Mouse (Mus musculus) testis, postnatal 14 days (tissue): ENCODE data around the gene Olfr846.

Experiments used
- DNase-seq: peaks from one replicate; pipeline ENCODE4 v3.0.0; 2021; ENCODE audit warnings: low spot score

Olfr846 gene

DNA sequence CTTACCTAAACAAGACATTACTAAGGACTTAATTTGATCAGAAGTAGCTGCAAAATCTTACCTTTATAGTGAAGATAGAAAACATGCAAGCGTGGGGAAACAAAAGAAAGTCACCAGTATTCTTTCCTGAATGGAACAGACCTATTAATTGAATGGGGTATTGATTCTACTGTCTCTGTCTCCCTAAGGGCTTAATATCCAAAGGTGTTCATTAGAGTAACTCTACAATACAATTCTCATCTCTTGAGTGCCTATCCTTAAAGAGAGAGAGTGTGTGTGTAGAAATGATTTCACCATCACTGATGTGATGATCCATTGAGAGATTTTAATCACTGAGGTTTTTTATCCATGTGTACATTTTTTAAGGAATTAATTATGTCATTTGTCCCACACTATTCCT lies at the start of gene Olfr846:
Gene Olfr846, minus strand, starts transcription at position 101 of the 400 bp plus-strand sequence.
- DNase-seq, result no peak

DNA sequence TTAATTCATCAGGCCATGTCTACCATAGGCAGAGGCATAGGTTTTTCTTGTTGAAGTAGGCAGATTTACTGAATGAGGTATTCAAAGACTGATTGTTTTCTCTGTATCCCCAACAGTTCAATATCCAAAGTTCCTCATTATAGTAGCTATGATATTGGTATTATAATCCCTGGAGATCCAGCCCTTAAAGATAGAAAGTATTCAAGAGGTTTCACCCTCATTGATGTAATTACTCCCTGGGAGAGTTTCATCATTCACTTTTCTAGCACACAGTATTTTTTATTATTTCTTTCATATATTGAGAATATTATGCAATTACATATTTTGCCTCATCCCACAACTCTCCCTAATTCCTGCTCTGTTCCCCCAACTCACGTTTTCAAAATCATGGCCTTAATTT lies 14.8 kb upstream of the Olfr846 start, which contains the start of gene Olfr847:
Gene Olfr847, minus strand, starts transcription at position 101 of the 400 bp plus-strand sequence.
- no peak for DNase-seq

DNA sequence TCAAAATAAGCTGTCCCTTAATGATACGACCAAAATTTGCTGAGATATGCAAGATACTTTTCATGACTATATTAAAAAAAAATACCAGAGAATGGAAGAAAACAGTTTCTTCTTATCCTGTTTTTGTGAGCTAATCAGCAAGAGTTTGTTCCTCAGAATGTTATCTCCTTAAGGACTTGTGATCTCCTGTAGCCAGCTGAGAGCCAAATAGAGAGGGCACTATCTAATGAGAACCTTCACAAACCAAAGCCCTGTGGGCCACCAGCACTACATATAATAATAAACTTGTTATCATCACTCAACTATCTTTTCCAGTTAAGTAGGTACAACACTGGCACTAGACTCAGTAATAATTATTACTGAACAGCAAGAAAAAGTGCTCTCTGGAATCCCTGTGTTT lies 27.6 kb downstream of the Olfr846 start, which contains the start of gene Olfr845:
Gene Olfr845, plus strand, starts transcription at position 301 of the 400 bp plus-strand sequence.
- no peak for DNase-seq

DNA sequence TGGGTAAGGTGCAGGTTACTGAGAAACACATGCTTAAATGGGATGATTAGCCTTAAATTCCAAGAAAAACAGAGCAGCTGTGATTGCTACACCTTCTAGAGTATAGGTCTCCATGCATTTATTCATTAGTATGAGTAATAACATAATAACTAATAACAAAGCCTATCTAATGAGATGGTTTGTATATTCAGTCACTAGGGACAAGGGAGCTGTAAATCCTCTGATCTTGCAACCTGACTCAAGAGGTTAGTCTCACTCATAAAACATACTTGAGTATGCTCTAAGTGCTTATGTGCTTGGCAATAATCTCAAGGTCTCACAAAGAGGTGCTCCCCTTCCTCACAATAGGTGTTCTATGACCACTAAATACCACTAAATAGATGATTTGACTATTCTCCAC lies 47.8 kb downstream of the Olfr846 start, which contains the start of gene Olfr844:
Gene Olfr844, plus strand, starts transcription at position 301 of the 400 bp plus-strand sequence.
- DNase-seq, result no peak
